Mouse (Mus musculus) splenic B cell, adult 2 months (primary cell): ENCODE measurements at regions not wholly inside any gene's neighbourhood (a gene's known extent, or its start where the extent isn't known, plus 50 kb on each side); places are given as distances from the start of the nearest gene placed in this dataset.
"Not testable (repeated sequence)": the region's sequence is repeated elsewhere in the genome, so short reads cannot be mapped to it uniquely, and the experiment has no call there.

Source experiments
- DNase-seq: peaks from one replicate; pipeline ENCODE4 v3.0.0-alpha.2; 2011; ENCODE audit warnings: low read depth, low spot score
- H3K27me3 ChIP-seq: 2 replicates; pipeline ENCODE4 v1.6.1; 2012; ENCODE audit warnings: mild to moderate bottlenecking, low read length, moderate library complexity, mixed read lengths; ENCODE audit not compliant: control insufficient read depth, poor library complexity, insufficient read depth, severe bottlenecking
- H3K36me3 ChIP-seq: 2 replicates; pipeline ENCODE4 v1.6.1; 2012; ENCODE audit warnings: mild to moderate bottlenecking, low read length, moderate library complexity, mixed read lengths; ENCODE audit not compliant: control insufficient read depth, poor library complexity, insufficient read depth, severe bottlenecking

GRCm38 (mm10) chr2:71597956-71598355, 51.4 kb upstream of the Dlx2 start:
- no peak for DNase-seq
- Histone ChIP-seq H3K27me3 (no peaks in the 10 kb centered on the region), H3K36me3 (no peaks in the 10 kb centered on the region)

- H3K36me3 ChIP-seq: no peaks in the 10 kb centered on the region
- H3K27me3 ChIP-seq: no peaks in the 10 kb centered on the region
- peak; percentile 32 for DNase-seq
Observed at GRCm38 (mm10) chr2:71598368-71598767, 51.8 kb upstream of the Dlx2 start.

GRCm38 (mm10) chr2:71598778-71599177, 52.2 kb upstream of the Dlx2 start:
- no peaks in the 10 kb centered on the region for H3K27me3 ChIP-seq
- peak; percentile 90 for DNase-seq
- no peaks in the 10 kb centered on the region for H3K36me3 ChIP-seq

- Histone ChIP-seq H3K27me3 (no peaks in the 10 kb centered on the region), H3K36me3 (no peaks in the 10 kb centered on the region)
- no peak for DNase-seq
Observed at GRCm38 (mm10) chr2:71600213-71600612, 53.7 kb upstream of the Dlx2 start.

DNA sequence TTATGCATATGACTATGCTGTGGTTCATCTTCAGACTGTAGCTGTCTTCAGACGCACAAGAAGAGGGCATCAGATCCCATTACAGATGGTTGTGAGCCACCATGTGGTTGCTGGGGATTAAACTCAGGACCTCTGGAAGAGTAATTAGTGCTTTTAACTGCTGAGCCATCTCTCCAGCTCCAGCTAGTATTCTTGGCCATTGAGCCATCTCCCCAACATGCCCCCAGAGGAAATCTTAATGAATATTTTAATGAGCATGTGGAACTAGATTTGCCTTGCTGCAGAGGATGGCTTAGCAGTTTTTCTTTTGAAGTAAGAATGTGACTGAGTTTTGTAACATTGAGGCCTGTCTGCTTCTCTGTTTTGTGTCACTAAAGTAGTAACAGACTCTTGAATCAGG, 54.4 kb upstream of the Dlx2 start:
- no peaks in the 10 kb centered on the region for H3K36me3 ChIP-seq
- no peaks in the 10 kb centered on the region for H3K27me3 ChIP-seq
- DNase-seq: no peak

DNA sequence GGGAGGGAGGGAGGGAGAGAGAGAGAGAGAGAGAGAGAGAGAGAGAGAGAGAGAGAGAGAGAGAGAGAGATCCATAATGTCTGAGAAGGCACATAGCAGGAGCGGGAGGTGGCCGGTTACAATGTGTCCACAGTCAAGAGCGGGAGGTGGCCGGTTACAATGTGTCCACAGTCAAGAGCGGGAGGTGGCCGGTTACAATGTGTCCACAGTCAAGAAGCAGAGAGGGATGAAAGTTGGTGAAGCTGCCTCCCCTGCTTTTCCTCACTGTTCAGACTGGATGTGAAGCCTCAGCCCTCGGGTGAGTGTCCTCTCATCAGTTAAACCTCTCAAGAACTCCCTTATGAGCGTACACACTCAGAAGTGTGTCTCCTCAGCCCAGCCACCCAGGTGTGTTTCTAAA, 57.2 kb upstream of the Dlx2 start:
- H3K27me3 ChIP-seq, H3K36me3 ChIP-seq, DNase-seq: not testable (repeated sequence)

DNA sequence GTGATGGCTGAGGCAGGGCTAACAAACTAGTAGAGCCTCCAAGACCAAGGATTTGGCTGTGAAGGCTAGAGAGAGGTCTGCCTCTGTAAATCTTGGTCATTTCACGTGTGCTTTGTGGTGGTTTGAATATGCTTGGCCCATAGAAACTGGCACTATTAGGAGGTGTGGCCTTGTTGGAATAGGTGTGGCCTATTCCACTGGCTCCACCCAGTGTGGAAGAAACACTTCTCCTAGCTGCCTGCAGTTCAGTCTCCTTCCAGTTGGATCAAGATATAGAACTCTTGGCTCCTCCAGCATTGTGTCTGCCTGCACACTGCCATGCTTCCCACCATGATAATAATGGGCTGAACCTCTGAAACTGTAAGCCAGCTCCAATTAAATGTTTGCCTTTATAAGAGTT, 59.1 kb upstream of the Dlx2 start:
- H3K36me3 ChIP-seq: no peaks in the 10 kb centered on the region
- no peaks in the 10 kb centered on the region for H3K27me3 ChIP-seq
- DNase-seq: no peak

DNA sequence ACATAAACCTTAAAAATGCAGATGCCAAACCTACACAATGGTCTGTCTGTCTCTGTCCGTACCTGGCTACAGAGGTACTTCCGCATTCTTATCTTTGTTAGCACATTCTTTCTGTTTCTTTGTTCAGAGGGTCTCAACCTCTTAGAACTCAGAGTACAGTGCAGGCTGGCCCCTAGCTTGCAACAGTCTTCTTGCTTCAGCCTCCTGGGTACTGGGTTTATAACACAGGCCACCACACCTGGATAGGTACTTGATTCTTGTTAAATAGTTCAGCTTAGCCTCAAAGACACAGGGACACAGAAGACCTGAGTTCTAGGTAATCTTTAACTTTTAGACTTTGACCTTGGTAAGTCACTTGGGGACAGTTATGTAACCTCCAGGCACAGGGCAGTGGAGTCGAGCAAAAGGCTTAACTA, 60.5 kb upstream of the Dlx2 start:
- no peak for DNase-seq
- H3K36me3 ChIP-seq: no peaks in the 10 kb centered on the region
- no peaks in the 10 kb centered on the region for H3K27me3 ChIP-seq

- no peaks in the 10 kb centered on the region for H3K27me3 ChIP-seq
- DNase-seq: no peak
- H3K36me3 ChIP-seq: no peaks in the 10 kb centered on the region
Observed at GRCm38 (mm10) chr2:71613216-71613615, 66.7 kb upstream of the Dlx2 start.

- H3K27me3 ChIP-seq: no peaks in the 10 kb centered on the region
- no peaks in the 10 kb centered on the region for H3K36me3 ChIP-seq
- DNase-seq: no peak
Observed at GRCm38 (mm10) chr2:71616526-71616925, 70.0 kb upstream of the Dlx2 start.

GRCm38 (mm10) chr2:71621458-71621857, 74.9 kb upstream of the Dlx2 start:
- DNase-seq: no peak
- no peaks in the 10 kb centered on the region for H3K36me3 ChIP-seq
- H3K27me3 ChIP-seq: no peaks in the 10 kb centered on the region

DNA sequence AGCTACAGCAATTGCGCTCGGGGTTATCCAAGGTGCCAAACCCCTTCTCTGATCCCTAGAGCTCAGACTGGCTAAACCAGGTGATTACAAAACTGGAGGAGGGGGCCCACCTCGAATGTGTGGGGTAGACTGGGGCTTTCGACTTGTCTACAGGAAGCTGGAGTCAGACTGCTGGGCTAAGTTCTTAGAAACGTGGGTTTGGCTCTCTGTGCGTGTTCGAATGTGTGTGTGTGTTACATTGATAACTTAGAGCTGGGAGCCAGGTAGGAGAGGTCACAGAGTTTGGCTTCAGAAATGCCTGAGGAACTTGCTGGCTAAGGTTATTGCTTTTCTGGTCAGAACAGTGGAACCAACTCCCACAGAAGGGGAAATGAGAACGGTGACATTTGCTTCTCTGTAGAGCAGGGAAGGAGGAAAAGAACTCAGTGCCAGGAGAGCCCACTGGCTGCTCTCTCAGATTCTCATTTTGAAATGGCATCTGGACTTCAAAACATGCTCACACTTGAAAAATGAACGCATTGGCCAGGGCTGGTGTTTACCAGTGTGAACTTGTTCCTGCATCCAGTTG, 76.1 kb upstream of the Dlx2 start:
- no peak for DNase-seq
- H3K36me3 ChIP-seq: no peaks in the 10 kb centered on the region
- H3K27me3 ChIP-seq: no peaks in the 10 kb centered on the region

DNA sequence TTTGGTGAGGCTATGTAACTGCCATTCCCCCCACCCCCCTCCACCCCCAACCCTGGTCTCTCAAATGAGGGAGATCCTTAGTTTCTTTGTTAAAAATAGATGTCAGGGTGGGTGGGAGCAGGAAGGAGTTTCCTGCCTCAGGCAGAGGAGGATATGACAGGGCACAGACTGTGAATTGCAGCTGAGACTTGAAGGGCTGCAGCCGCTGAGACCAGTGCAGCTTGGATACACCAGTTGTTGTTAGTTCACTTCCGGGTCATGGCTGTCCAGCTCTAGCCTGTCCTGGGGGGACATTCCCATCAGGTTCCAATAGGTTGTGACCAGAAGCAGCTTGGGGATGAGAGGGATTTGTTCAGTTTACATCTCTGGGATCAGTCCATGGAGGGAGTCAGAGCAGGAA, 76.6 kb upstream of the Dlx2 start:
- no peaks in the 10 kb centered on the region for H3K27me3 ChIP-seq
- no peak for DNase-seq
- H3K36me3 ChIP-seq: no peaks in the 10 kb centered on the region

DNA sequence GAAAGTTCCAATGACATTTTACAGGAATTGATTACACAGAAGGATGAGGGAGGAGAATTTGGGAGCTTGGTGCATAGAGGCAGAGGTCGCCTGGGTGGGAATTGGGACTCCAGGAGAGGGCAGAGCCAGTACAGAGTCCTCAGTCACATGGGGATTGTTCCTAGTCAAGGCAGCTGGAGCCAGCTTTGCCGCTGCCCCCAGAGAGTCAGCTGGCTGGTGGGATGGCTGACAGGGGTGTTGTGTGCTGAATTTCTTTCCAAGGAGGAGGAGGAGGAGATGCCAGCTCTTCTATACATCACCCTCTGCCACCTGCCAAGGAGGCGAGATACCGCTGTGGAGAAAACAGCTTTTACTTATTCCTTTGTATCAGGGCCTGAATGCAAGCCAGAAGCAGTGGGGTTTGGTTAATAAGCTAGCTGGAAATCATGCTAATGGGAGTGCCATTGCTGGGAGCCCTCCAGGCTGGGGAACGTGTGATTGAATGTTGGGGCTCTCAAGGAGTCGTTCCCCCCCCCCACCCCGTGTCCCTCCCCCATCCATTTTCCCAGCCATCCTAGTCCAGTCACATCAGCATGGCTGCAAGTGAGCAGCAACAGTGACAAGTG, 78.8 kb upstream of the Dlx2 start:
- no peaks in the 10 kb centered on the region for H3K27me3 ChIP-seq

GRCm38 (mm10) chr2:71626404-71626803, 79.8 kb upstream of the Dlx2 start:
- DNase-seq: no peak
- Histone ChIP-seq H3K36me3 (no peaks in the 10 kb centered on the region), H3K27me3 (no peaks in the 10 kb centered on the region)

More for the DNA sequence above, 78.8 kb upstream of the Dlx2 start:
- no peaks in the 10 kb centered on the region for H3K36me3 ChIP-seq
- DNase-seq: no peak
